Mouse (Mus musculus) midbrain, embryonic 10.5 days (tissue): ENCODE measurements around the gene Wdfy3. TPM values are rescaled to one million over a fixed set of nuclear protein-coding genes. Genes with fewer than 3 reads are reported as not detected.
"Not testable (repeated sequence)": the region's sequence is repeated elsewhere in the genome, so short reads cannot be mapped to it uniquely, and the experiment has no call there.

Experiments
- DNase-seq: peaks from one replicate; pipeline ENCODE4 v3.0.0-alpha.2; 2017; ENCODE audit warnings: low spot score
- H3K27ac ChIP-seq: fragments of 300-500 bp; sonication (generic); replicated peaks from 2 replicates; pipeline ENCODE4 v1.5.1; 2016; ENCODE audit warnings: mild to moderate bottlenecking
- H3K27me3 ChIP-seq: fragments of 300-500 bp; sonication (generic); 2 replicates; pipeline ENCODE4 v1.6.1; 2016; ENCODE audit warnings: low read depth, mild to moderate bottlenecking; ENCODE audit not compliant: poor library complexity, severe bottlenecking
- H3K36me3 ChIP-seq: fragments of 300-500 bp; sonication (generic); 2 replicates; pipeline ENCODE4 v1.6.1; 2016; ENCODE audit warnings: mild to moderate bottlenecking, moderate library complexity
- H3K4me1 ChIP-seq: fragments of 300-500 bp; sonication (generic); 2 replicates; pipeline ENCODE4 v1.6.1; 2016
- H3K4me3 ChIP-seq: fragments of 300-500 bp; sonication (generic); 2 replicates; pipeline ENCODE4 v1.5.1; 2016; ENCODE audit warnings: mild to moderate bottlenecking, moderate library complexity
- H3K9me3 ChIP-seq: fragments of 300-500 bp; sonication (generic); replicated peaks from 2 replicates; pipeline ENCODE4 v1.6.1; 2016; ENCODE audit warnings: mild to moderate bottlenecking
- WGBS: fragments of 180-500 bp; shearing (Covaris S2); methylation state at CpG from one replicate; pipeline ENCODE4 v1.1.7; 2016; 5-methylcytosine and 5-hydroxymethylcytosine counted together
- polyA plus RNA-seq: library from polyadenylated mRNA; unstranded; fragments of >200 nt; fragmentation: Nextera tagmentation; extraction: Ambion mirVana; gene quantifications from 2 replicates; pipeline ENCODE4 v1.2.1, GENCODE M21; 2016

The Wdfy3 gene
- 18.2 and 22.7 TPM in 2 replicates for polyA plus RNA-seq

DNA sequence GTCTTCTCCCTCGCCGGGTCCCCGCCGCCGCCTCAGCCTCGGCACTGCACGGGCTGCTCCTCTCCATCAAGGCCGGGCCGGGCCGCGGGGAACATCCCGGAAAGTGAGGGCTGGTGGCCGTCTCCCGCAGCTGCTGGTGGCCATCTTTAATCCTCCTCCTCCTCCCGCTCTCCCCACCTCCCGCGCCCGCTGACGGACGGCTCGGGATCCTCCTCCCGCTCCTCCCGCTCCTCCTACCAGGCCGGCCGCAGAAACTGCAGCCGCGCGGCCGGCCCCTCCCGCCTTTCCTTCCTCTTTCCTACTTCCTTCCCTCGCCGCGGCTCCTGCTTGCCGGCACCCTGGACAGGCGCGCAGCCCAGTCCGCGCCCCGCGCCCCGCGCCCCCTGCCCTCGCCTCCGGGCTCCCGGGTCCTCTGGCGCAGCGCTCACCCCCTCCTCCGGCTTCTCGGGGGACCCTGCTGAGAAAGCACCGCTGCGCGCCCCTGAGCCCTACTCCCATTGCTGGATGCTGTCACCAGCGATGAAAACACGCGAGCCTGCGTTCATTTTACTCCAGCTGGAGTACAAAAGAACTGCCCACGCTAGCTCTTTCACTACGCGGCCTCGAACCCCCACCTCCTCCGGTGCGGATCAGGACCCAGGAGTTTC lies at the start of gene Wdfy3:
TSS of gene Wdfy3 (minus strand) at position 155 of the 647 bp plus-strand sequence.
- WGBS = under 1% methylated on average over 62 of the region's 62 CpGs
- peak; percentile 92 for DNase-seq
- Histone ChIP-seq H3K9me3 (no peaks in the 10 kb centered on the region), H3K4me1 (peaks cover 61% of the 10 kb centered on the region), H3K27me3 (no peaks in the 10 kb centered on the region), H3K27ac (peak within 1 kb of the TSS; percentile 100), H3K4me3 (peak within 1 kb of the TSS; percentile 95), H3K36me3 (peaks cover 27% of the 10 kb centered on the region)

DNA sequence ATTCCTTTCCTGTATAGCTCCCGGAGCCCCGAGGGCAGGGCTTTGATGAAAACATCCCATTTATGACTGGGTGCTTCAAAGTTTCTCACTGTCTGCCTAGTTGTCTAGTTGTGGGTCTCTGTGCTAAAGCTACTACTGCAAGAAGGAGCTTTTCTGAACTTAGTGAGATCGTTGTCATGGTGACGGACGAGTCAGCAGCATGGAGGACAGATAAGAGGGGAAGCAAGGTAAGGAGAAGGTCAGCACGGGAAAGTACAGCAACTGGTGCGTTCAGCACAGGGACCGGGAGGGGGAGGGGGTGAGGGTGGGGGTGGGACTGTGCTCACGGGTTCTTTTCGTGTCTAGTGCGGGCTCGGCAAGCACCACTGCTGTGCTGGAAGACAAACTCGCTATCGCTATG lies 43.3 kb upstream of the Wdfy3 start:
- H3K27me3 ChIP-seq = no peaks in the 10 kb centered on the region
- no peak for DNase-seq
- no peaks in the 10 kb centered on the region for H3K9me3 ChIP-seq
- WGBS = 76% methylated on average over 14 of the region's 14 CpGs
- no peak overlapping the region for H3K27ac ChIP-seq
- peaks cover 26% of the 10 kb centered on the region for H3K4me1 ChIP-seq
- H3K36me3 ChIP-seq = no peaks in the 10 kb centered on the region
- no peak overlapping the region for H3K4me3 ChIP-seq

DNA sequence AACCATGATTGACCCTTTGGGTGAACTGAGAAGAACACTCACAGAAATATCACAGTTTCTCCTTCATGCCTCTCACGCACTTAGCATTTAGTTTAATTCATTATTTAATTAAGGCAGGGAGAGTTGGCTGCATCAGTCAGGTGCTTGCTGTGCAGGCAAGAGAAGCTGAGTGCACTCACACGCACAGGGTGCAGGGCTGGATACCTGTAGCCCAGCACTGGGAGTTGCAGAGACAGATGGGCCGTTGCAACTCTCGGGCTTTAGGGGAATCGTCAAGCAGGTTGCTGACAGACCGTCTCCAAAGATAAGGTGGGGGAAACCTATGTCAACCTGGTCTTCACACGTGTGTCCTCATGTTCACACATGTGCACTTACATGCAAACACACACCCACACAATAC lies 42.3 kb upstream of the Wdfy3 start:
- WGBS = 88% methylated on average over 7 of the region's 7 CpGs
- Histone ChIP-seq H3K4me3 (no peak overlapping the region), H3K4me1 (peaks cover 26% of the 10 kb centered on the region), H3K36me3 (no peaks in the 10 kb centered on the region), H3K9me3 (no peaks in the 10 kb centered on the region), H3K27ac (no peak overlapping the region), H3K27me3 (no peaks in the 10 kb centered on the region)
- DNase-seq = no peak

DNA sequence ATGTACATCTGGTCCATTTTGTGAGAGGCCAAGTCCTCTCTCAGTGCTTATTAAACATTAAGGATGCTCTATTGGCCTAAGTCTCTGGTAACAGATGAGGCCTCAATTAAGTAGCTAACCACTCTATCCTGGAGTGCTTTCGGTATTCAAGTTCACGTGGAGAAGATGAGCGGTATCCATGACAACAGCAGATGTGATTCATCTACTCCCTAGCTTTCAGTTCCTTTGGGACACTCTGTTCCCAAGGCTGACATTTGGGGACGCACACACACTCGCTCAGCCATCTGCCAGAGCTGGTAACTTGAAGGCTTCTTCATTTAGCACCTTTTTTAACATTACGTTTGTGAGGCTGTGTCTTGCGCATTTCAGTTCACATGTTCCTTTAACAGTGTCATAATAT lies 40.3 kb upstream of the Wdfy3 start:
- WGBS = 81% methylated on average over 7 of the region's 7 CpGs
- Histone ChIP-seq H3K4me3 (no peak overlapping the region), H3K4me1 (peaks cover 26% of the 10 kb centered on the region), H3K36me3 (no peaks in the 10 kb centered on the region), H3K27ac (no peak overlapping the region), H3K9me3 (no peaks in the 10 kb centered on the region), H3K27me3 (no peaks in the 10 kb centered on the region)
- DNase-seq = no peak

DNA sequence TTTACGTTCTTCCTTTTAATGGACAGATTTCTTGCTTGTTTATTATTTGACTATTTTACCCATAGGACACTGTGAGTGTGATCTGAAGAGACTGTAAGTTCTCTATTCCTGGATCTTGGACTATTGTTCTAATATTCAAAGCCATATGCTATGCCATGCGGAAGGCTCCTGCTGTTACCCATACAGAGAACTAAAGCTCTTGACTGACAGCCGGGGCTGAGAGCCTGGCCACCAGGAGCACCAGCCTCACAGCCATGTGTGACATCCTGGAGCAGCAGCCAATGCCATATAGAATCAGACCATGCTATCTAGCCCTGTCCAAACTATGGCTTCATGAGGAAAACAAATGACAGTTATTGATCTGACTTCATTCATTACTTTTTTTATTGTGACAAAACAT lies 36.2 kb upstream of the Wdfy3 start:
- no peaks in the 10 kb centered on the region for H3K36me3 ChIP-seq
- 79% methylated on average over 3 of the region's 3 CpGs for WGBS
- H3K4me1 ChIP-seq = peaks cover 12% of the 10 kb centered on the region
- H3K9me3 ChIP-seq = no peaks in the 10 kb centered on the region
- no peaks in the 10 kb centered on the region for H3K27me3 ChIP-seq
- H3K4me3 ChIP-seq = no peak overlapping the region
- no peak for DNase-seq
- no peak overlapping the region for H3K27ac ChIP-seq

DNA sequence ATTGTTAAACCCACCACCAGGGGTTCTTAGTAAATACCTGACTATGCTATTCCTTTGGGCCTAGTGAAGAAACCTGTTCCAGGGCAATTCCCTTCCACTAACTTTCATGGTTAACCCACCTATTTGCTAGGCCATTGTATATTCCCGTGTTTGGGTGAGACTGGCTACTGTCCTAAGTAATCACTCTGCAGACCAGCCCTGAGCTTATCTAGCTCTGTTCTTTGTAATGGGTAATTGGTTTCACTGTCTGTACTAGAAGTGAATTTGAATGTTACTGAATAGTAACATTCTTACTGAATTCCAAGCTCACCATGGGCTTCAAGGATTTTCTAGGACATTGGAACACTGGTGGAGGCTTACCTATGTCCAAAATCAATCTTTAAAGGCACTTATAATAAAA lies 32.1 kb upstream of the Wdfy3 start:
- peaks cover 23% of the 10 kb centered on the region for H3K4me1 ChIP-seq
- not testable (repeated sequence) for H3K36me3 ChIP-seq, H3K9me3 ChIP-seq, DNase-seq, H3K27ac ChIP-seq, H3K4me3 ChIP-seq, H3K27me3 ChIP-seq
- WGBS = 87% methylated on average over 1 of the region's 1 CpGs

DNA sequence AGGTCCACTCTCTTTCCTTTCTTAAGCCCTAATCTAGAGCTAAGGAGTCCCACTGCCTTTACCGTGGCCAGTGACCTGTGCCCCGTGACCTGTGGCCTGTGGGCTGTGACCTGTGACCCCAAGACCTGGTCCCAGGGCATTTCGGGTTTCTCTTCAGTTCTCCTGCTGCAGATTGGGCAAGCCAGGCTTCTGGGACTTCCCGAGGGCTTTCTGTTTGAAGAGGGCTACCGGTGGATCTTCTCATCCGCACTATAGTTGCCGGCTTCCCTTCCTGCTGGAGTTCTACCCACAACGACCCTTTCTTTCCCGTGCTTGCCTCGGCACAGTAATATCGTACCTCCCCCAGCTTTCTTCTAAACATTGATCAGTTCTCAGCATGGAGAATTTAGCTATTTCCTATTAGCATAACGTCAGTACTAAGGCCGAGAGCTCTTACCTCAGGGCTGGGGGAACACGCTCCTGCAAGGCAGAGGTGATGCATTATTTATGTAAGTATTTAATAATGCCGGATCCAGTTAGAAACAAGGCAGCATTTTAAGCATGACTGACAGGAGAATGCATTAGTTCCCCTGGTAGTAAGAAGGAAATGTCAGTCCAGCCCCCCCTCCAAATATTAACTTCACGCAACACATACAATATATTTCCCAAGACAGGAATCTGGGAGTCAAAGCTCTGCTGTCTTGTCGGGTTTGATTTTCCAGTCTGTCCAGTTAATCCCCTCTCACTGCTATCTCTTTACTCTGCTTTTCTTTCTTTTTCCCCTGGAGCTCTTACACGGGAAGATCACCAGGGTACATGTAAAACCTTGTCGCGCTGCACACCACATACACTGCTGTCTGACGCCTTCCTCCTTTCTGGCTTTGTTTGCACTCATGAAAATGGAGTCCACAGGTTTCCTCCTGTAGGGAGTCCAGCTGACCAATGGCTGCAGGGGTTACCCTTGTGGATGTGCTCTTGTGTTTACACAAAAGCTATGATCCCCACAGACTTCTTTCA lies 30.8 kb upstream of the Wdfy3 start:
- 55% methylated on average over 21 of the region's 21 CpGs for WGBS
- H3K4me1 ChIP-seq = peaks cover 23% of the 10 kb centered on the region
- H3K27me3 ChIP-seq = no peaks in the 10 kb centered on the region
- no peaks in the 10 kb centered on the region for H3K36me3 ChIP-seq
- H3K4me3 ChIP-seq = peak overlapping the region; percentile 18; the same call in 1 of the 2 replicates
- no peaks in the 10 kb centered on the region for H3K9me3 ChIP-seq
- peak; percentile 37 for DNase-seq
- peak overlapping the region; percentile 68 for H3K27ac ChIP-seq

DNA sequence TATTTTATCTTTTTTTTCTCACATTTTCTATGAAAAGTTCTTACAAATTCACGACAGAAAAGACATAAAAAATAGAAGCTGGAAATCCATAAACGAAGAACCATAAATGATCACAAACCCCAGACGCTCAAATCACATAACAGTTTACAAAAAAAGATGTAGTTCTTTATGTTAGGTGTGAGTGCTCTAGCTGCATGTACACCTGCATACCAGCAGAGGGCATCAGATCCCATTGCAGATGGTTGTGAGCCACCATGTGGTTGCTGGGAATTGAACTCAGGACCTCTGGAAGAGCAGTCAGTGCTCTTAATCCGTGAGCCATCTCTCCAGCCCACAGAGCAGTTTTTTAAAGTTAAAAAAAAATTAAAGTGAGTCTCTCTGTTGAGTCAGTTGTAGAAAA lies 25.9 kb upstream of the Wdfy3 start:
- Histone ChIP-seq H3K4me3 (no peak overlapping the region), H3K27ac (no peak overlapping the region), H3K36me3 (no peaks in the 10 kb centered on the region), H3K4me1 (peaks cover 13% of the 10 kb centered on the region), H3K9me3 (no peaks in the 10 kb centered on the region), H3K27me3 (no peaks in the 10 kb centered on the region)
- WGBS = 85% methylated on average over 4 of the region's 4 CpGs
- DNase-seq = no peak

DNA sequence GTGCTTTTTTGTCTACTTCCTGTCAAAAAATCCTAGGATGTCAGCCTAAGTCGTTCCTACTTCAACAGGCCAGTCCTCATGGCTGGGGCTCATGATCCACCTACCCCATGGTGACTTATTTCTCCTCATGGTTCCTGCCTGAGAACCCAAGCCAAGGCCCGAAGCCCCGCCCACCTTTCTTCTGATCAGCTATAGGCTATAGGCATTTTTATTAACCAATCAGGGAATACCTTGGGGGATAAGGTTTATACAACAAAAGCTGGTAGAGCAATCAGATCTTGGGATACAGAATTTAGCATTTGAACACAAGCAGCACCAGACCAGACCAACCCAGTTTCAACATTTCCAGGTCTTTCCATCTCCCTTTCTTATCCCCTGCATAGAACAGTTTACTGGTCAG lies 21.0 kb upstream of the Wdfy3 start:
- Histone ChIP-seq H3K4me1 (no peaks in the 10 kb centered on the region), H3K36me3 (no peaks in the 10 kb centered on the region), H3K9me3 (no peaks in the 10 kb centered on the region), H3K27me3 (no peaks in the 10 kb centered on the region), H3K27ac (no peak overlapping the region), H3K4me3 (no peak overlapping the region)
- WGBS = 83% methylated on average over 3 of the region's 3 CpGs
- DNase-seq = no peak

DNA sequence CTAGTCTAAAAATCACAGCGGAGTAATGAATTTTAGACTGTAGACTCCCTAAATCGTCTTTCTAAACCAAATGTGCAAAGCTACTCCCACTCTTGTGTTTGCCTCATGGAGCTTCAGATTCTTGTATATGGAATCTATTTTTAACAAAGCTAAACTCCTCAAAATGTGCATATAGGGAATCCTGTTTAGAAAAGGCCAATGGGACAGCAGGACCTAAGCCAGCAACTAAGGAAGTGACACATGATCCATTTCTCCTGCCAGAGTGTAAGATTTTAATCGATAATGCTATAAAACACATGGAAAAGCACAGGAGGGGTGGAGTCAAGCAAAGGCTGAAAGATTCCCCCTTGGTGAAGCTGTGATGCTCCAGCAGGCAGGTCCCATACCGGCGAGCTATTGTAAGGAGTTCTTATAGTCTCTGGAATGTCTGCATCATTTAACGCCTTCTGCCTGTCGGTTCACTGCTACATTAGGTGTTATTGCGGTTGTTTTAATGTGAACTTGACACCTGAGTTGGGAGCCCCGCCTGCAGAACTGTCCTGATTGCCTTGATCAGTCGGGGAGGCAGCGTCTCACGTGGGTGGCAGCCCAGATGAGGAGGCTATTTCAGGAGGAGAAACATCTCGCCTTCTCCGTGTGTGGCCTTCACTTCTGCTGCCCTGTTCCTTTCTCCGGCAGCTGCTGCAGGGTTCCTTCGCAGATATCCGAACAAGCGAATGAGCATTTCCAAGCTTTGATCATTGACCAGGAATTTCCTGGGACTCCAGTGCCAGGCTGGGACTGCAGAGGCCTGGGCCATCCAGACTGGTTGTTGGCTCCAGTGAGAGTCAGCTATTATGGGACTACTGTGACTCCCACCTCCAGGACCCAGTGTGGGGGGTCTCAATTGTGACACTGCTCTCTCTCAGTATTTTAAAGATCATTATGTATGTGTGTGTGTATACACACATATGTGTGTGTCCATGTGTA lies 15.3 kb upstream of the Wdfy3 start:
- Histone ChIP-seq H3K27me3 (no peaks in the 10 kb centered on the region), H3K4me3 (no peak overlapping the region), H3K27ac (no peak overlapping the region), H3K36me3 (no peaks in the 10 kb centered on the region), H3K4me1 (peaks cover 6% of the 10 kb centered on the region), H3K9me3 (no peaks in the 10 kb centered on the region)
- 65% methylated on average over 18 of the region's 18 CpGs for WGBS
- no peak for DNase-seq

DNA sequence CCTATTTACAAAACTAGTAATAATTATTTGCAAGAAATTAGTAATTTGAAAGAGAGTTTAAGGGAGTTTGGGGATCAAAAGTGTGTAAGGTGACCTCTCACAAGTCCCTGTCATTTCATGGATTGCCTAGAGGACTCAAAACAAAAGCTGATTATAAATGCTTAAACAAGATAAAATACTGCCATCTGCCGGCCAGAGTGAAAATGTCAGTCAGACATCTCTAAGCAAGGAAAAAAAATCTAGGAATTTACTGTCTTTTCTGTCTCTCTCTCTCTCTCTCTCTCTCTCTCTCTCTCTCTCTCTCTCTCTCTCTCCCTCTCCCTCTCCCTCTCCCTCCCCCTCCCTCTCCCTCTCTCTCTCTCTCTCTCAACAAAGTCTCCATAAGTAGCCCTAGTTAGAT lies 4.4 kb upstream of the Wdfy3 start:
- Histone ChIP-seq H3K36me3 (no peaks in the 10 kb centered on the region), H3K27ac (no peak overlapping the region), H3K4me3 (no peak overlapping the region), H3K9me3 (no peaks in the 10 kb centered on the region), H3K27me3 (no peaks in the 10 kb centered on the region), H3K4me1 (peaks cover 38% of the 10 kb centered on the region)
- peak; percentile 52 for DNase-seq
- WGBS = 0% methylated on average over 1 of the region's 1 CpGs

DNA sequence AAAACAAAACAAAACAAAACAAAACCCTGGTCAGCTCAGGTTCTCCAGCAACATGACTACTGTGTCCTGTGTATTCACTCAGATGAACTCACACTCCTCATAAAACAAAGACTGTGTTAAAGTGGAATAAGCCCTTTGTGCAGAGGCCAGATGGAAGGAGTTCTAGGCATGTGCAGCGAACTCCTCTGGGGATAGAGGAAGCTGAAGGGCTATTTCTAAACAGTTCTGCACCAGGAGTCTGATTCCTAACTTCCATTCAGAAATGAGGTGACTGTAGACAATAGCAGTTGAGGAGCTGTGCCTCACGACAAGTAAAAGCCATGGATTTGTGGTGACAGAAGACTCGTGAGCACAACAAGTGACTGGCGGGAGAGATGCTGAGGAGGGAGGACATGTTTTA lies 2.3 kb upstream of the Wdfy3 start:
- WGBS = 33% methylated on average over 4 of the region's 4 CpGs
- peak; percentile 27 for DNase-seq
- Histone ChIP-seq H3K27ac (peak overlapping the region; percentile 100), H3K9me3 (no peaks in the 10 kb centered on the region), H3K27me3 (no peaks in the 10 kb centered on the region), H3K36me3 (peaks cover 8% of the 10 kb centered on the region), H3K4me1 (peaks cover 54% of the 10 kb centered on the region), H3K4me3 (peak overlapping the region; percentile 37)
